Mouse (Mus musculus): ENCODE measurements around the gene Pls1. TPM values are rescaled to one million over a fixed set of nuclear protein-coding genes. Genes with fewer than 3 reads are reported as not detected.

Pls1 gene
- polyA plus RNA-seq, 2 experiments: 0.69 to 1.8 TPM

DNA sequence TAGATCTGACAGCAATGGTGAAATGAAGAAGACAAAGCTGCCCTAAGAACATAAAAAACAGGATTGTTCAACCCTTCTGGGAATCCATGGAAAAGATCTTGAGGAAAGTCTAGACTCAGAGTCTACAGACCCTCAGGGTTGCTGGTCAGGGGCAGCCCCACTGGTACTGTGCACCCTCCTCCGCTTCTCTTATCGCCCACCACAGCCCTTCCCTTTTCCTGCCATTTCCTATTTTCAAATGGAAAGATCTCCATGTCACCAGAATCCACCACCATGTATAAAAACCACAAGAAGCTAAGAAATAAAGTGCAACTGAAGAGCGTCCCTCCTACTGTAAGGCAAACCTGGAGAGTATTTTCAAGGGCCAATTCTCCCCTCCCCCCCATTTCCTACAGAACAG, 41.3 kb downstream of the Pls1 start:
- Histone ChIP-seq H3K4me3 (replicated peaks; ENCODE audit: low read length) (no peak overlapping the region), H3K36me3 (ENCODE audit: control insufficient read depth, insufficient read depth, low read length) (no peaks in the 10 kb centered on the region), H3K27me3 (ENCODE audit: control insufficient read depth, insufficient read depth, low read length) (no peaks in the 10 kb centered on the region), H3K27ac (replicated peaks; ENCODE audit: low read depth, low read length) (no peak overlapping the region), H3K9ac (ENCODE audit: low read depth, low read length, severe bottlenecking) (no peak overlapping the region), H3K4me1 (ENCODE audit: control insufficient read depth, insufficient read depth, low read length) (peaks cover 3% of the 10 kb centered on the region; the same call in 1 of the 2 replicates), H3K9me3 (ENCODE audit: control insufficient read depth, low read length) (no peaks in the 10 kb centered on the region), H3K4me2 (replicated peaks; ENCODE audit: low read depth, low read length, severe bottlenecking) (no peak overlapping the region)
- ATAC-seq (ENCODE audit: low FRiP score, low read depth) (no peak), DNase-seq (ENCODE audit: low spot score) (no peak)
- WGBS: 81% methylated on average over 3 of the region's 3 CpGs
- no peak for TF ChIP-seq POLR2A (IDR thresholded peaks at IDR 0.05; ENCODE audit: borderline replicate concordance, extremely low read depth, insufficient read depth, insufficient read length)

GRCm38 (mm10) chr9:95801610-95802451, 43.3 kb downstream of the Pls1 start:
- no peaks in the 10 kb centered on the region for H3K27me3 ChIP-seq (ENCODE audit: control insufficient read depth, insufficient read depth, low read length)
- no peak overlapping the region for H3K4me2 ChIP-seq (replicated peaks; ENCODE audit: low read depth, low read length, severe bottlenecking)
- ATAC-seq (ENCODE audit: low FRiP score, low read depth): no peak
- WGBS: 71% methylated on average over 10 of the region's 10 CpGs
- H3K36me3 ChIP-seq (ENCODE audit: control insufficient read depth, insufficient read depth, low read length): no peaks in the 10 kb centered on the region
- TF ChIP-seq POLR2A (IDR thresholded peaks at IDR 0.05; ENCODE audit: borderline replicate concordance, extremely low read depth, insufficient read depth, insufficient read length): no peak
- H3K9me3 ChIP-seq (ENCODE audit: control insufficient read depth, low read length): no peaks in the 10 kb centered on the region
- H3K4me1 ChIP-seq (ENCODE audit: control insufficient read depth, insufficient read depth, low read length): peaks cover 3% of the 10 kb centered on the region; the same call in 1 of the 2 replicates
- H3K27ac ChIP-seq (replicated peaks; ENCODE audit: low read depth, low read length): no peak overlapping the region
- DNase-seq (ENCODE audit: low spot score): no peak
- no peak overlapping the region for H3K4me3 ChIP-seq (replicated peaks; ENCODE audit: low read length)
- H3K9ac ChIP-seq (ENCODE audit: low read depth, low read length, severe bottlenecking): no peak overlapping the region

GRCm38 (mm10) chr9:95796323-95796722, 48.8 kb downstream of the Pls1 start:
- ATAC-seq (ENCODE audit: low FRiP score, low read depth) (no peak), DNase-seq (ENCODE audit: low spot score) (no peak)
- Histone ChIP-seq H3K36me3 (ENCODE audit: control insufficient read depth, insufficient read depth, low read length) (no peaks in the 10 kb centered on the region), H3K27me3 (ENCODE audit: control insufficient read depth, insufficient read depth, low read length) (no peaks in the 10 kb centered on the region), H3K27ac (replicated peaks; ENCODE audit: low read depth, low read length) (no peak overlapping the region), H3K4me2 (replicated peaks; ENCODE audit: low read depth, low read length, severe bottlenecking) (no peak overlapping the region), H3K9ac (ENCODE audit: low read depth, low read length, severe bottlenecking) (no peak overlapping the region), H3K4me1 (ENCODE audit: control insufficient read depth, insufficient read depth, low read length) (no peaks in the 10 kb centered on the region), H3K9me3 (ENCODE audit: control insufficient read depth, low read length) (no peaks in the 10 kb centered on the region), H3K4me3 (replicated peaks; ENCODE audit: low read length) (no peak overlapping the region)
- 85% methylated on average over 2 of the region's 2 CpGs for WGBS
- TF ChIP-seq POLR2A (IDR thresholded peaks at IDR 0.05; ENCODE audit: borderline replicate concordance, extremely low read depth, insufficient read depth, insufficient read length): no peak

DNA sequence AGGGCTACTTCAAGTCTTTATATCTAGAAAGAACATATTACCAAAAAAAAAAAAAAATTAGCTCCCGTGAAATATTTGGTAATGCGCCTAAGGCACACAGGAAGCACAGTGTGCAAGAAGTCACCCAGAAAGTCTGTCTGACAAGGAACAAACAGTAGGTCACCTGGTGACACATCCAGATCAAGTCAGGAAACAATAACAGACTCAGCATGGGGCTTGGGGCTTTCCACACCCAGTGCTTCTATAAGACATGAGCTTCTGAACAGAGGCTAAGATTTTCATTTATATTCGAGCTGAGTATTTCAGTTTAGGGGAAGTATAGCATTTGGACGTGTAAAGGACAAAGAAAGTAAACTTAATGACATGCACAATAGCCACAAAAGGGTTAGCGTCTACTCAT, 49.3 kb downstream of the Pls1 start:
- no peak overlapping the region for H3K4me2 ChIP-seq (replicated peaks; ENCODE audit: low read depth, low read length, severe bottlenecking)
- ATAC-seq (ENCODE audit: low FRiP score, low read depth) (no peak), DNase-seq (ENCODE audit: low spot score) (no peak)
- no peaks in the 10 kb centered on the region for H3K36me3 ChIP-seq (ENCODE audit: control insufficient read depth, insufficient read depth, low read length)
- H3K4me1 ChIP-seq (ENCODE audit: control insufficient read depth, insufficient read depth, low read length): no peaks in the 10 kb centered on the region
- no peaks in the 10 kb centered on the region for H3K9me3 ChIP-seq (ENCODE audit: control insufficient read depth, low read length)
- no peak overlapping the region for H3K9ac ChIP-seq (ENCODE audit: low read depth, low read length, severe bottlenecking)
- H3K4me3 ChIP-seq (replicated peaks; ENCODE audit: low read length): no peak overlapping the region
- H3K27ac ChIP-seq (replicated peaks; ENCODE audit: low read depth, low read length): no peak overlapping the region
- TF ChIP-seq POLR2A (IDR thresholded peaks at IDR 0.05; ENCODE audit: borderline replicate concordance, extremely low read depth, insufficient read depth, insufficient read length): no peak
- 87% methylated on average over 5 of the region's 5 CpGs for WGBS
- H3K27me3 ChIP-seq (ENCODE audit: control insufficient read depth, insufficient read depth, low read length): no peaks in the 10 kb centered on the region

DNA sequence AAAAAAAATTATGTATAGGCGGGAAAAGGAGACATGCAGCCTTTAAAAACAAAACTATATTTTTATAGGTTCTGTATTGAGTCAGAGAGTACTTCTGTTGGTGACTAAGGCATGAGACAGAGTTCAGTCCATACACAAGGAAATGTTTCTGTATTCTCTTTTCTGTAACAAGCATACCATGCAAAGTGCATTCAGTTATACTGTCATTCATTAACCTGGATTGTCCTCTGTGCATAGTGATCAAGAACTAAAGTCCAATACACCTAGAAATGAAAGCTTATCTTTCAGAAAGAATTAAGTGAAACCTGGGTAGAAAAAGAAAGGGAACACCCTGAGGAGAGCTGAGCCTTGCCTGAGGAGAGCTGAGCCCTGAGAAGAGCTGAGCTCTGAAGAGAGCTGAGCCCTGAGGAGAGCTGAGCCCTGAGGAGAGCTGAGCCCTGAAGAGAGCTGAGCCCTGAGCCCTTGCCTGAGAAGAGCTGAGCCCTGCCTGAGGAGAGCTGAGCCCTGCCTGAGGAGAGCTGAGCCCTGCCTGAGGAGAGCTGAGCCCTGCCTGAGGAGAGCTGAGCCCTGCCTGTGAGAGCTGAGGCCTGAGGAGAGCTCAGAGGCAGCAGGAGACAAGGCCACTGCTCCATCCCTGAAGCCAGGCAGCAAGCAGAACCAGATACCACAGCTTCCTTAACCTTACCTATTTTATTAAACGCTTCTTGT, 49.9 kb downstream of the Pls1 start:
- DNase-seq (ENCODE audit: low spot score): no peak
- Histone ChIP-seq H3K27me3 (ENCODE audit: control insufficient read depth, insufficient read depth, low read length) (no peaks in the 10 kb centered on the region), H3K4me3 (replicated peaks; ENCODE audit: low read length) (no peak overlapping the region), H3K9me3 (ENCODE audit: control insufficient read depth, low read length) (no peaks in the 10 kb centered on the region), H3K4me2 (replicated peaks; ENCODE audit: low read depth, low read length, severe bottlenecking) (no peak overlapping the region), H3K9ac (ENCODE audit: low read depth, low read length, severe bottlenecking) (no peak overlapping the region), H3K4me1 (ENCODE audit: control insufficient read depth, insufficient read depth, low read length) (no peaks in the 10 kb centered on the region), H3K27ac (replicated peaks; ENCODE audit: low read depth, low read length) (no peak overlapping the region), H3K36me3 (ENCODE audit: control insufficient read depth, insufficient read depth, low read length) (no peaks in the 10 kb centered on the region)
- TF ChIP-seq POLR2A (IDR thresholded peaks at IDR 0.05; ENCODE audit: borderline replicate concordance, extremely low read depth, insufficient read depth, insufficient read length): no peak
- 90% methylated on average over 2 of the region's 2 CpGs for WGBS
- no peak for ATAC-seq (ENCODE audit: low FRiP score, low read depth)

All from limb, embryonic 14.5 days (tissue).